Mouse (Mus musculus): ENCODE results near the gene Rpl22. TPM values are rescaled to one million over a fixed set of nuclear protein-coding genes. Genes with fewer than 3 reads are reported as not detected.

Rpl22 gene
- 103 and 109 TPM in 2 replicates for polyA plus RNA-seq (2012)

DNA sequence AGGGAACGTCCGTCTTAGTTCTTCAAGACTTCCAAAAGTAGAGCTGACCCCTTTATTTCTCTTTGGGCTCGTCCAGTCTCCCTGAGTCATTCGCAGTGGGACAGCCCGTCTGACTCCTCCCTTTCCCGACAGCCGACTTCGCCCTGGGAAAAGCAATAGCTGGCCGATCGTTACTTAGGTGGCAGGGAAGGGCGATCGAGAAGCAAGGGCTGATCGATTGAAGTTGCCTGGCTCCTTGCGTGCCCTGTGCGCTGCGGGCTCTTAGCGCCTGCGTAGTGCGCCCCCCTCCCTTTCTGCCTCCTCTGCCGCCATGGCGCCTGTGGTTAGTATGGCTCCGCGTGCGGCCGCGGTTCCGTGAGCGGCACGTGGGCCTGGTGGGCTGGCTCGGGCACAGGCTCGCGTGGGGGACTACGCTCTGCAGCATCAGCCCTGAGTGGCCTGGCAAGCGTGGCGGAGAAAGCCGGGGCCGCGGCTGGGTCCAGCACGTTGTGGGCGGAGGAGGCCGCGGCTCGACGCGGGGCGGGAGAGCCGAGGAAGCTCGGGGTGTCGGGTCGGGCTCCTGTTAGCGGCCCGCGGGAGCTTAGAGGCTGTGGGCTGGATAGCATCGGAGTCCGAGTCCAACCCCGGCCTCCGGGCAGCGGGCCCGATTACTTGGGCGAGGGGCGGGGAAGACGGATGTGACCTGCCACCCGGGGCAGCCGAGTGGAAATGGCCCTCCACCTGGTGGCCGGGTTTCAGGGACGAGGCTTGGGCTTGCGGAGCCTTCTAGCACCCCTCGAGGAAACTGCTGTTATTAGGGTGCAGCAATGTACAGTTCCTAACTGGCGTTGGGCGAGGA lies at the start of gene Rpl22:
TSS of gene Rpl22 (plus strand) at position 169 of the 838 bp plus-strand sequence.

DNA sequence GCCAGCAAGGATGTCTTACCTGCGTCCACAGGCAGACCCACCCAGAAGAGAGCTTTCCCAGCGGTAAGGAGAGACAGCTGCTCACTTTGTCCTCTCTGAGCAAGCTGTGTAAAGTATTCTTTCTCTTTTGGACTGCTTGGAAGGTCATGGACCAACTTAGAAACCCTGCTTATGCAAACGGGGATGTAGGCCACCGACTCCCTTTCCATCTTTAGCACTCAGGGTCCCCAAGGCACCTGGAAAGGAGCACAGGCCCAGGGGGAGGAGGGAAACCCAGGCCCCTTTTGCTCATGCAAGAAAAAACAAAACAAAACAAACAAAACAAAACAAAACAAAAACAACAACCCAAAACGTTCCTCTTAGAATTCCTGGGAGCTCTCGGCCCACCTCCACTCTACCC lies 34.0 kb upstream of the Rpl22 start, which contains the start of gene Hes3:
TSS of gene Hes3 (minus strand) at position 101 of the 400 bp plus-strand sequence.

DNA sequence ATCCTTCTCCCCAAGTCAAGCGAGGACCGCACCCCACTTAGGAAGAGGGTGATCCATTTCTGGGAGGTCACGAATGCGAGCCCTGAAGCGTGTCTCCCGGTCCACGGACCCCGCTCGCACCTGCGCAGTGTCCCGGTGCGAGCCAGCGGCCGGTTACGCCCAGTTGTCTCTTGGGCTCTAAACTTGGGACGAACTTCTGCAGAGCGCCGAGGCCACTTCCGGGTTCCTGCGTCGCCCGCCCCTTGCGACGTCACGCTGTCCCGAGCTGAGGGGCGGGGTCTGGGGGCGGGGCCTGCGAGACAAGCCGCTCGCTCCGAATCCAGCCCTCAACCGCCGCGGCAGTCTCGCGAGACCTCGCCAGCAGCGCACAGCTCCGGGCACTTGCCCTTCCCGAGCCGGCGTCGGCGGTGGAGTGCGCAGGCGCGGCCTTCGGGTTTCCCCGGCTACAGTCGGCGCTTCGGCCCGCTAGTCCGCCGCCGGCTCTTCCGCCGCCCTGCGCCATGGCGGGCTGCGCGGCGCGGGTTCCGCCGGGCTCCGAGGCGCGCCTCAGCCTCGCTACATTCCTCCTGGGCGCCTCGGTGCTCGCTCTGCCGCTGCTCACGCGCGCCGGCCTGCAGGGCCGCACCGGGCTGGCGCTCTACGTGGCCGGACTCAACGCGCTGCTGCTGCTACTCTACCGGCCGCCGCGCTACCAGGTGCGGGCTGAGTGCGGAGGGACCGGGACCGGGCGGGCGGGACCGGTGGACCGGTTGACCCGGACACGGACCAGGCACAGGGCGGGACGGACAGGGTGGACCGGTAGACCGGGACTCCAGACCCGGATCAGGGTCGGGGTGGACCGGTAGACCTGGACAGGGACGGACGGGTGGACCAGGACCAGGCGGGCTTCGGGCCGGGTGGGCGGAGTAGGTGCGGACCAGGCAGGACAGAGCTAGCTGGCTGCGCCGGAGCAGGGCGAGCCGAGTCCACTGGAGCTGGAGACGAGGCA lies 28.4 kb upstream of the Rpl22 start, which contains the start of gene Icmt:
TSS of gene Icmt (plus strand) at position 354 of the 988 bp plus-strand sequence.

DNA sequence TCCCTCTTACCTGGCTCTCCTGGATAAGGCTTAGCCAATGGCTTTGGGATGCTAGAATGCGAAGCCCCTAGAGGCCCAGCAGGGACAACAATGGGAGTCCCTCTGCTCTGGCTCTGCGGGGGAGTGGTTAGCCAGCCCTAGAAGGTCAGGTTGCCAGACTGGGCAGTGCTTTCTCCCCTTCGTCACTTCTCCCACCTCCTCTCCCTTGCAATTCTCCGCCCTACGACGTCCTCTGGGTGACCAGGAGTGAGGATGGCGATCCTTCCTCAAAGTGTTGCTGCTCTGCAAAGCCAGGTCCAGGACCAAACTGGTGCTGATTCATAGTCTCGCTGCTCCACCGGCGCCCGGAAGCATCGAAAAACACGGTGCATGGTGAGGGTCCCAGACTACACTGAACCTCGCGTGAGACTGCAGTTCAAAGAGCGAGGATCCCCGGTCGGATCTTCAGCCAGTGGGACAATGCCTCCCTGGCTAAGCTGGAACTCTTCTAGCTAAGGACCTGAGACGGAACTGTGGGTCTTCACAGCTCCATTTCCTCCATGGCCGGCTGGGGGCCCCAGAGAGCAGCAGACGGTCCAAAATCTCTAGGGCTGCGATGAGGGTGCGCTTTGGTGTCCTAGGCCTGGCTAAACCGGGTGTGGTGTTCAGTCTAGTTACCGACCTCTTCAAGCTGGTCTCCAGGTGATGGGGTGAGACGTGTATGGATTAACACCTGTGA lies 6.9 kb upstream of the Rpl22 start, which contains the start of gene Rnf207:
TSS of gene Rnf207 (minus strand) at position 477 of the 718 bp plus-strand sequence.

DNA sequence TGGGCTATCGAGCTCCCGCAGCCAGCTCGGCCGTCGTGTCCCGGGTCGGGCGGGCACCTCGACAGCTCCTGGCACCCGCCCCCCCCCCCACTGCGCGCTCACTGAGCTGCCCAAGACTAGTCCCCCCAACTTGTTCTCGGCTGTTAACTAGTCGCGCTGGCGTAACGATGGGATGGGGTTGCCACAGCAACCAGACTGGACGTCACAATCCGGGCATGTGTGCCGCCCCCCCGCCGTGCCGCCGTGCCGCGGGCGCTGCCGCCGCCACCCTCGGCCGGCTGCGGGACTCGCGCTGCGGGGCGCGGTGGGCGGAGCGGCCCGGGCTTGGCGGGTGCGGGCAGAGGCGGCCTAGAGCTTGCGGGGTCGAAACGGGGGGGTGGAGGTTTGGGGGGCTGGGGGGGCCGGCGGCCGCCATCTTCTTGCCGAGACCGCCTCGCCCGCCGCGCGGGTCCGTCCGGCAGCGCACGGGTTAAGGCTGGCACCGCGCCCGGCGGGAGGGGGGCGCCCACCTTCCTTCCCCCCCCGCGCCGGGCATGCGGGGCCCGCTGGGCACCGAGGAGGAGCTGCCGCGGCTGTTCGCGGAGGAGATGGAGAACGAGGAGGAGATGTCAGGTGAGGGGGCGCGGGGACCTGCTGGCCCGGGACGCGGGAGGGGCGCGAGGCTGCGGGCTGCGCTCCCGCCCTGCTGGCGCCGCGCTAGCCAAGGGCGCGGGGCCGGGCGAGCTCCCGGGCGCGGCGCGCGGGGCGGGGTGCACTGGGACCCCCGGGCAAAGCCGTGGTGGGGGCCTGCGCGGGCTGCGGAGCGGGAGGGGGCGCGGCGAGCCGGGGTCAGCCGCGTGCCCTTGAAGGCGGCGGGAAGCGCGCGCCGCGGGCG lies 13.1 kb downstream of the Rpl22 start, which contains the start of gene Chd5:
TSS of gene Chd5 (plus strand) at position 233 of the 874 bp plus-strand sequence.

Other genes starting within 250 kb of the Rpl22 start
- 0.35 and 0.43 TPM in 2 replicates for gene Tnfrsf25, start 209.8 kb upstream of the Rpl22 start, polyA plus RNA-seq (2012)
- gene Espn, start 173.4 kb upstream of the Rpl22 start, polyA plus RNA-seq (2012), result 10.1 and 13.1 TPM in 2 replicates
- gene Hes2, start 166.9 kb upstream of the Rpl22 start, polyA plus RNA-seq (2012), result not detected in 2 replicates
- gene Acot7, start 147.6 kb upstream of the Rpl22 start, polyA plus RNA-seq (2012), result 107 and 114 TPM in 2 replicates
- 0.26 and 0.93 TPM in 2 replicates for gene Gpr153, start 51.5 kb upstream of the Rpl22 start, polyA plus RNA-seq (2012)
- gene Hes3, start 34.1 kb upstream of the Rpl22 start, polyA plus RNA-seq (2012), result 0.06 TPM in 1 of 2 replicates, not detected in the other
- 12.0 and 12.6 TPM in 2 replicates for gene Icmt, start 28.5 kb upstream of the Rpl22 start, polyA plus RNA-seq (2012)
- gene Rnf207, start 6.7 kb upstream of the Rpl22 start, polyA plus RNA-seq (2012), result 0.37 TPM in 1 of 2 replicates, not detected in the other
- 0.16 and 0.24 TPM in 2 replicates for gene Chd5, start 12.9 kb downstream of the Rpl22 start, polyA plus RNA-seq (2012)
- 2.5 and 2.7 TPM in 2 replicates for gene Nphp4, start 151.0 kb downstream of the Rpl22 start, polyA plus RNA-seq (2012)
- gene Kcnab2, start 152.1 kb downstream of the Rpl22 start, polyA plus RNA-seq (2012), result 120 and 122 TPM in 2 replicates

Measured in megakaryocyte-erythroid progenitor cell, adult 5 weeks (primary cell).